Mouse (Mus musculus) bone marrow macrophage, adult 2 months (primary cell): ENCODE measurements around the gene Pcbp3.
"Not testable (repeated sequence)": the region's sequence is repeated elsewhere in the genome, so short reads cannot be mapped to it uniquely, and the experiment has no call there.

Experiments
- CTCF ChIP-seq: IDR thresholded peaks from 2 replicates; pipeline ENCODE4 v1.5.1; 2012; ENCODE audit warnings: low read depth, mild to moderate bottlenecking, low read length, moderate library complexity
- POLR2A ChIP-seq: IDR thresholded peaks from 2 replicates; pipeline ENCODE4 v1.6.1; 2012; ENCODE audit warnings: mild to moderate bottlenecking, low read depth, low read length, borderline replicate concordance

DNA sequence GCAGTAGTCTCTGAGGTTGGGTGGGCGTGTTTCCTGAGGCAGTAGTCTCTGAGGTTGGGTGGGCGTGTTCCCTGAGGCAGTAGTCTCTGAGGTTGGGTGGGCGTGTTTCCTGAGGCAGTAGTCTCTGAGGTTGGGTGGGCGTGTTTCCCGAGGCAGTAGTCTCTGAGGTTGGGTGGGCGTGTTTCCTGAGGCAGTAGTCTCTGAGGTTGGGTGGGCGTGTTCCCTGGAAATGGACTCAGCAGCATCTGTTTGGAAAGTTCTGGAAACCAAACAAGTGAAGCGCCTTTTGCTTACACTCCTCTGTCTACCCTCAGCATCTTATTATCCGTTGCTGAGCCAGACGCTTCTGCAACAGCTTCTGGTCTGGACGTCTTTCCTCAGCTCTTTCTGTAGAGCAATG lies 217.4 kb downstream of the Pcbp3 start:
- not testable (repeated sequence) for TF ChIP-seq CTCF, POLR2A
